In genomic region chr12:103532649-103533395, GRCm38 (mm10) we compare ENCODE assay signal across 9 mouse cellular contexts. TPM values are rescaled to one million over a fixed set of nuclear protein-coding genes. Genes with fewer than 3 reads are reported as not detected.
A peak's percentile ranks its signal among the peaks of the same experiment; 100 is the strongest.
DNase-seq lines count a peak whose midpoint lies in the region; ATAC-seq lines count a peak whose summit lies in the region.
"Had no signal": no experiment of that assay in that cellular context is flagged by ENCODE, and none has a peak within 500 bp of the region (broad histone marks: within the 10 kb centered on the region; RNA-seq: fewer than 3 reads in every experiment).

No protein-coding gene starts in this region.

- peaks cover 9% of the 10 kb centered on the region for H3K4me1 ChIP-seq in embryonic facial prominence, embryonic 15.5 days
- peaks cover 6% of the 10 kb centered on the region for H3K4me1 ChIP-seq in heart, embryonic 16.5 days (ENCODE audit: control insufficient read depth, insufficient read depth, low read length)
- peaks cover 5% of the 10 kb centered on the region; the same call in 1 of the 2 replicates for H3K4me1 ChIP-seq in limb, embryonic 11.5 days (ENCODE audit: control insufficient read depth, insufficient read depth, low read length)
- peaks cover 6% of the 10 kb centered on the region for H3K4me1 ChIP-seq in midbrain, embryonic 14.5 days (ENCODE audit: control insufficient read depth, insufficient read depth, low read length)

- H3K9me3 ChIP-seq in embryonic facial prominence, embryonic 15.5 days (replicated peaks): no peaks in the 10 kb centered on the region
- no peaks in the 10 kb centered on the region for H3K9me3 ChIP-seq in heart, embryonic 16.5 days (replicated peaks; ENCODE audit: control insufficient read depth, low read length)
- H3K9me3 ChIP-seq in limb, embryonic 11.5 days (ENCODE audit: control insufficient read depth, low read length): no peaks in the 10 kb centered on the region
- no peaks in the 10 kb centered on the region for H3K9me3 ChIP-seq in midbrain, embryonic 14.5 days (ENCODE audit: control insufficient read depth, low read length)

- no peak overlapping the region for H3K27ac ChIP-seq in embryonic facial prominence, embryonic 15.5 days (replicated peaks)
- no peak overlapping the region for H3K27ac ChIP-seq in heart, embryonic 16.5 days (ENCODE audit: low read length)
- no peak overlapping the region for H3K27ac ChIP-seq in limb, embryonic 11.5 days (replicated peaks; ENCODE audit: low read depth, low read length)
- peak overlapping the region; percentile 67 for H3K27ac ChIP-seq in midbrain, embryonic 14.5 days (replicated peaks; ENCODE audit: low read depth, low read length)
- H3K27ac ChIP-seq: macrophage had no signal

- H3K4me3 ChIP-seq in embryonic facial prominence, embryonic 15.5 days (replicated peaks): peak overlapping the region; percentile 74
- H3K4me3 ChIP-seq in heart, embryonic 16.5 days (ENCODE audit: low read length): peak overlapping the region; percentile 80
- peak overlapping the region; percentile 54 for H3K4me3 ChIP-seq in limb, embryonic 11.5 days (ENCODE audit: low read depth, low read length)
- peak overlapping the region; percentile 73 for H3K4me3 ChIP-seq in midbrain, embryonic 14.5 days (replicated peaks; ENCODE audit: low read depth, low read length)

- peaks cover 10% of the 10 kb centered on the region for H3K27me3 ChIP-seq in embryonic facial prominence, embryonic 15.5 days
- peaks cover 16% of the 10 kb centered on the region; the same call in 1 of the 2 replicates for H3K27me3 ChIP-seq in heart, embryonic 16.5 days (ENCODE audit: control insufficient read depth, insufficient read depth, low read length)
- H3K27me3 ChIP-seq in limb, embryonic 11.5 days (ENCODE audit: control insufficient read depth, insufficient read depth, low read length): no peaks in the 10 kb centered on the region; the same call in 1 of the 2 replicates
- H3K27me3 ChIP-seq in midbrain, embryonic 14.5 days (ENCODE audit: control insufficient read depth, insufficient read depth, low read length): no peaks in the 10 kb centered on the region

- peak overlapping the region; percentile 44 for H3K9ac ChIP-seq in embryonic facial prominence, embryonic 15.5 days
- peak overlapping the region; percentile 80 for H3K9ac ChIP-seq in heart, embryonic 16.5 days (ENCODE audit: low read length)
- peak overlapping the region; percentile 70 for H3K9ac ChIP-seq in limb, embryonic 11.5 days (ENCODE audit: low read length)
- peak overlapping the region; percentile 80 for H3K9ac ChIP-seq in midbrain, embryonic 14.5 days (replicated peaks; ENCODE audit: low read length)

- WGBS in embryonic facial prominence, embryonic 15.5 days: under 1% methylated on average over 44 of the region's 44 CpGs
- under 1% methylated on average over 44 of the region's 44 CpGs for WGBS in heart, embryonic 16.5 days
- 1% methylated on average over 44 of the region's 44 CpGs for WGBS in limb, embryonic 11.5 days
- under 1% methylated on average over 44 of the region's 44 CpGs for WGBS in midbrain, embryonic 14.5 days

- DNase-seq in gastrocnemius, adult 18-20 months (ENCODE audit: low spot score): peak; percentile 20
- DNase-seq in gastrocnemius, adult 8-10 months (ENCODE audit: low spot score in 2 of 2): no peak
- peak; percentile 36 to 44 for DNase-seq in adrenal gland, adult 18-20 months (ENCODE audit: low spot score in 2 of 2)
- DNase-seq in limb, embryonic 11.5 days (ENCODE audit: low spot score): peak; percentile 63
- peak; percentile 9 for DNase-seq in midbrain, embryonic 14.5 days
- peak; percentile 14 for DNase-seq in urinary bladder, postnatal 14 days (ENCODE audit: low spot score)

- H3K4me2 ChIP-seq in embryonic facial prominence, embryonic 15.5 days (replicated peaks): peak overlapping the region; percentile 100
- peak overlapping the region; percentile 100 for H3K4me2 ChIP-seq in heart, embryonic 16.5 days (ENCODE audit: low read depth, low read length)
- peak overlapping the region; percentile 88 for H3K4me2 ChIP-seq in limb, embryonic 11.5 days (ENCODE audit: low read depth, severe bottlenecking)
- H3K4me2 ChIP-seq in midbrain, embryonic 14.5 days (ENCODE audit: low read length): peak overlapping the region; percentile 92

- peak; percentile 55 for ATAC-seq in embryonic facial prominence, embryonic 15.5 days (ENCODE audit: insufficient number of reproducible peaks, low FRiP score, low TSS enrichment, low read depth)
- peak; percentile 34 for ATAC-seq in heart, embryonic 16.5 days (replicated peaks; ENCODE audit: extremely low read depth, insufficient read depth, low FRiP score)
- peak; percentile 69 for ATAC-seq in limb, embryonic 11.5 days (ENCODE audit: insufficient number of reproducible peaks, low FRiP score, low TSS enrichment, low read depth)
- ATAC-seq in midbrain, embryonic 14.5 days (ENCODE audit: low FRiP score, low TSS enrichment): peak; percentile 74

- no peaks in the 10 kb centered on the region for H3K36me3 ChIP-seq in embryonic facial prominence, embryonic 15.5 days
- no peaks in the 10 kb centered on the region for H3K36me3 ChIP-seq in heart, embryonic 16.5 days (ENCODE audit: control insufficient read depth, insufficient read depth)
- H3K36me3 ChIP-seq in limb, embryonic 11.5 days (ENCODE audit: control insufficient read depth, insufficient read depth, low read length): no peaks in the 10 kb centered on the region
- no peaks in the 10 kb centered on the region for H3K36me3 ChIP-seq in midbrain, embryonic 14.5 days (ENCODE audit: control insufficient read depth, insufficient read depth, low read length)

RNA-seq across cellular contexts. Expression of gene Ppp4r4, which starts 0.7 kb away (rescaled TPM):
- total RNA-seq in gastrocnemius, adult 18-20 months (2021): under 1 TPM; 0.21 to 0.71 TPM
- total RNA-seq in gastrocnemius, adult 8-10 months (2022): 1 to 10 TPM in 1 of 4 experiments, under 1 TPM in 3; 0.11 to 1.2 (median 0.17) TPM
- 1 to 10 TPM; 2.5 to 3.4 TPM for total RNA-seq in adrenal gland, adult 18-20 months (2021)
- 1.4 and 2.5 TPM in 2 replicates for polyA plus RNA-seq in embryonic facial prominence, embryonic 15.5 days (2015; fragmentation: Nextera tagmentation; extraction: Ambion mirVana)
- polyA plus RNA-seq in heart, embryonic 16.5 days (2015; fragmentation: Nextera tagmentation; extraction: Ambion mirVana): 0.17 and 0.35 TPM in 2 replicates
- polyA plus RNA-seq in limb, embryonic 11.5 days (2014; fragmentation: Nextera tagmentation; extraction: Ambion mirVana): 2.1 and 2.2 TPM in 2 replicates
- 3.3 and 3.9 TPM in 2 replicates for polyA plus RNA-seq in midbrain, embryonic 14.5 days (2014; fragmentation: Nextera tagmentation; extraction: Ambion mirVana)

Comparison
In these comparisons a context has a peak if more than half of its experiments do, and no peak if none do; other contexts are left out.
1. DNase-seq: peak in gastrocnemius, adult 18-20 months (single experiment), adrenal gland, adult 18-20 months (2 of 2), limb, embryonic 11.5 days (single experiment), midbrain, embryonic 14.5 days (single experiment) and urinary bladder, postnatal 14 days (single experiment); none in gastrocnemius, adult 8-10 months (0 of 2).
2. Peak in every context shown above with its lines, with median percentiles within 50 percentile points of each other: ATAC-seq, H3K4me2 ChIP-seq, H3K4me3 ChIP-seq and H3K9ac ChIP-seq.